Mouse (Mus musculus) liver, embryonic 12.5 days (tissue): ENCODE measurements around the gene Cd52. TPM values are rescaled to one million over a fixed set of nuclear protein-coding genes. Genes with fewer than 3 reads are reported as not detected.
A peak's percentile ranks its signal among the peaks of the same experiment; 100 is the strongest.

Experiments used
- ATAC-seq: fragments of 200-750 bp; cut with Nextera tagmentation; 2 replicates; pipeline ENCODE4 v1.8.0; 2017; ENCODE audit warnings: moderate number of reproducible peaks, mild to moderate bottlenecking, moderate library complexity
- H3K27ac ChIP-seq: fragments of 300-500 bp; sonication (generic); 2 replicates; pipeline ENCODE4 v1.5.1; 2016; ENCODE audit warnings: mild to moderate bottlenecking
- H3K27me3 ChIP-seq: fragments of 300-500 bp; sonication (generic); replicated peaks from 2 replicates; pipeline ENCODE4 v1.6.1; 2016; ENCODE audit warnings: mild to moderate bottlenecking, moderate library complexity
- H3K36me3 ChIP-seq: fragments of 300-500 bp; sonication (generic); 2 replicates; pipeline ENCODE4 v1.6.1; 2016; ENCODE audit warnings: mild to moderate bottlenecking, moderate library complexity
- H3K4me1 ChIP-seq: fragments of 300-500 bp; sonication (generic); 2 replicates; pipeline ENCODE4 v1.6.1; 2016
- H3K4me2 ChIP-seq: fragments of 300-500 bp; sonication (generic); 2 replicates; pipeline ENCODE4 v1.6.1; 2016; ENCODE audit warnings: mild to moderate bottlenecking, moderate library complexity
- H3K4me3 ChIP-seq: fragments of 300-500 bp; sonication (generic); 2 replicates; pipeline ENCODE4 v1.5.1; 2016; ENCODE audit warnings: mild to moderate bottlenecking, moderate library complexity
- H3K9ac ChIP-seq: fragments of 300-500 bp; sonication (generic); 2 replicates; pipeline ENCODE4 v1.6.1; 2016; ENCODE audit warnings: mild to moderate bottlenecking, moderate library complexity
- H3K9me3 ChIP-seq: fragments of 300-500 bp; sonication (generic); replicated peaks from 2 replicates; pipeline ENCODE4 v1.6.1; 2016; ENCODE audit warnings: mild to moderate bottlenecking, moderate library complexity
- WGBS: fragments of 180-500 bp; shearing (Covaris S2); methylation state at CpG from one replicate; pipeline ENCODE4 v1.1.7; 2016; ENCODE audit not compliant: insufficient replicate concordance; 5-methylcytosine and 5-hydroxymethylcytosine counted together
- polyA plus RNA-seq: library from polyadenylated mRNA; unstranded; fragments of >200 nt; fragmentation: Nextera tagmentation; extraction: Ambion mirVana; gene quantifications from 2 replicates; pipeline ENCODE4 v1.2.1, GENCODE M21; 2016

The Cd52 gene
- polyA plus RNA-seq, 1 experiment from 2014 or later, result 18.5 TPM

DNA sequence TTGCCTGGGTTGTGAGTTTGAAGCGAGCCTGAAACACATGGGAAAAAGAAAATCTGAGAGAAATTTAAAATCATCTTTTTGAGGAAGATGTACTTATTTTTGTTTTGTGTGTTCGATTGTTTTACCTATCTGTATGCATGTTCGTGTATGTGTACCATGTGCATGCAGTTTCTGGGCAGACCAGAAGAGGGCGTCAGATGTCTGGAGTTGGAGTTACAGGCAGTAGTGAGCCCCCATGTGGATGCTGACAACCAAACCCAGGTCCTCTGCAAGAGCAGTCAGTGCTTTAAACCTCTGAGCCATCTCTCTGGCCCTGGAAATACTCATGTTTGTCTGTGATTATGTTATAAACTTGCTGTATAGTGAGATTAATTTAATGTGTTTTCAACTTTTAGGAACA is 9.9 kb downstream of the Cd52 start:
- Histone ChIP-seq H3K36me3 (no peaks in the 10 kb centered on the region), H3K27me3 (peaks cover 25% of the 10 kb centered on the region), H3K4me2 (no peak overlapping the region), H3K9ac (no peak overlapping the region), H3K4me3 (no peak overlapping the region), H3K27ac (no peak overlapping the region), H3K4me1 (peaks cover 37% of the 10 kb centered on the region), H3K9me3 (0 out of 2 replicates have a peak, but pooled peaks cover 5% of the 10 kb centered on the region)
- 72% methylated on average over 4 of the region's 4 CpGs for whole genome bisulfite sequencing
- ATAC-seq, result no peak

DNA sequence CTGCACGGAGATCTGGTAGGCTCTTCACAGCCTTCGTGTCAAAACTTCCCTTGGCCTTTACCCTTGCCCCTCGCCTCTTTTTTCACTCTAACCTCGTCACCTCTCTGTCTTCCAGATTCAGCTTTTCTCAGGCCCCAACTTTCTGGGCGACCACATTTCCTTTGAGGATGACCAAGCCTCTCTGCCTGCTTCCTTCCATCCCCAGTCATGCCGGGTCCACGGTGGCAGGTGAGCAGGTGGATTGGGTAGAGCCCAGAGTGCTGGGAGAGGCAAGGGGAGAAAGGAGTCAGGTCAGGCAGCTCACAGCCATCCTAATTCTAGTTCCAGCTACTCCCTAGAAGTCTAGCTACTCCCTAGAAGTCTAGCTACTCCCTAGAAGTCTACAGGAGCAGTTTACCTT is 12.4 kb downstream of the Cd52 start:
- no peak for ATAC-seq
- no peak overlapping the region for H3K9ac ChIP-seq
- 22% methylated on average over 7 of the region's 7 CpGs for WGBS

DNA sequence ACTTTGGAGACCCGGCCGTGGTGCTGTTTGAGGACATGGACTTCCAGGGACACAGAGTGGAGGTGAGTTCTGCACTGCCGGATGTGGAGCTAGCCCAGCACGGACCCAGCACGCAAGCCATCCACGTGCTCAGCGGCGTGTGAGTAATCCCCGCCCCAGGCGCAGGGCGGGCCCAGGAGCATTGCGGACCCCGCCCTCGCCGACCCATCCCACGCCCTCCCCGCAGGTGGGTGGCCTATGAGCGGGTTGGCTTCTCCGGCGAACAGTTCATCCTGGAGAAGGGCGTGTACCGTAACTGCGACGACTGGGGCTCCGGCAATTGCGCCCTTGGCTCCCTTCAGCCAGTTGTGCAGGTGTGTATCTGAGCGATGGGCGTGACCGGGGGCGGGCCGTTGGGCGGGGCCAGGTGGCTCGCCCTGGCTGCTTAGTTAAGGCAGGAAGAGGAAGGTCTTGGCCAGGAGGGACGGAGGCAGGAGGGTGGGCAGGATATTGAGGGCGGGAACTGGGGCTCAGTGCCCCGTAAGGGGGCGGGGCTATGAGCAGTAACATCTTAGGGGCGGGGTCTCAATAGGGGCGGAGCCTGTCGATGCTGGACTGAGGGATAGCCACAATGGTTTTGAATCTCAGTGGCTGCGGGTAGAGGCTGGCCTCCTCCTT is 13.0 kb downstream of the Cd52 start:
- Histone ChIP-seq H3K4me2 (peak overlapping the region; percentile 71), H3K27ac (no peak overlapping the region), H3K9ac (peak overlapping the region; percentile 5; the same call in 1 of the 2 replicates), H3K27me3 (peaks cover 29% of the 10 kb centered on the region), H3K36me3 (no peaks in the 10 kb centered on the region), H3K4me3 (peak overlapping the region; percentile 44), H3K4me1 (peaks cover 20% of the 10 kb centered on the region), H3K9me3 (0 out of 2 replicates have a peak, but pooled peaks cover 5% of the 10 kb centered on the region)
- WGBS, result under 1% methylated on average over 41 of the region's 41 CpGs
- ATAC-seq, result peak; percentile 87

More for the DNA sequence above, 12.4 kb downstream of the Cd52 start:
- Histone ChIP-seq H3K4me1 (peaks cover 24% of the 10 kb centered on the region), H3K36me3 (no peaks in the 10 kb centered on the region), H3K27me3 (peaks cover 29% of the 10 kb centered on the region), H3K4me3 (peak overlapping the region; percentile 44), H3K27ac (no peak overlapping the region), H3K9me3 (0 out of 2 replicates have a peak, but pooled peaks cover 5% of the 10 kb centered on the region), H3K4me2 (peak overlapping the region; percentile 71)

GRCm38 (mm10) chr4:134080674-134081073 is 14.2 kb downstream of the Cd52 start:
- H3K4me3 ChIP-seq, result no peak overlapping the region
- no peaks in the 10 kb centered on the region for H3K36me3 ChIP-seq
- H3K9me3 ChIP-seq, result 0 out of 2 replicates have a peak, but pooled peaks cover 5% of the 10 kb centered on the region
- no peak overlapping the region for H3K27ac ChIP-seq
- no peak overlapping the region for H3K4me2 ChIP-seq
- WGBS, result 77% methylated on average over 4 of the region's 4 CpGs
- H3K4me1 ChIP-seq, result peaks cover 20% of the 10 kb centered on the region
- peaks cover 29% of the 10 kb centered on the region for H3K27me3 ChIP-seq
- ATAC-seq, result no peak
- no peak overlapping the region for H3K9ac ChIP-seq

DNA sequence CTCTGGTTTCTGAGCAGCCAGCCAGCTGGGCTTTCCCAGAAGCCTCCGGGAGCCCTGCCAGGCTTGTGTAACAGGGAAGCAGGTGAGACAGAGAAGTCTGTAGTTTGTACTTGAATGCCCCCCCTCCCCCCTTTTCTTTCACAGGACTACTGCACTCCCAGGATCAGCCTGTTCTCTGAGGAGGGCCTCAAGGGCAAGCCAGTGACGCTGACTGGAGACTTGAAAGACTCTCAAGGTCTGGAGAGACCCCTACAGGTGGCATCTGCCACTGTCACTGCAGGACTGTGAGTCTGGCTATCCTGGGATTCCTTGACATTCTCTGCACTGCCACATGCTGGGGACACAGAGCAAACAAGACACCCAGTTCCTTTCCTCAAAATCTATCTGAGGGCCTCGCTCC is 16.2 kb downstream of the Cd52 start:
- no peaks in the 10 kb centered on the region for H3K9me3 ChIP-seq
- H3K4me2 ChIP-seq, result no peak overlapping the region
- H3K4me3 ChIP-seq, result no peak overlapping the region
- H3K4me1 ChIP-seq, result peaks cover 20% of the 10 kb centered on the region
- no peaks in the 10 kb centered on the region for H3K36me3 ChIP-seq
- 21% methylated on average over 3 of the region's 3 CpGs for WGBS
- H3K27me3 ChIP-seq, result peaks cover 27% of the 10 kb centered on the region
- no peak for ATAC-seq
- H3K27ac ChIP-seq, result no peak overlapping the region
- H3K9ac ChIP-seq, result no peak overlapping the region

GRCm38 (mm10) chr4:134068793-134069580 is 25.9 kb downstream of the Cd52 start:
- no peaks in the 10 kb centered on the region for H3K36me3 ChIP-seq
- H3K4me1 ChIP-seq, result no peaks in the 10 kb centered on the region
- WGBS, result 64% methylated on average over 4 of the region's 4 CpGs
- H3K27ac ChIP-seq, result no peak overlapping the region
- H3K27me3 ChIP-seq, result peaks cover 42% of the 10 kb centered on the region
- no peak overlapping the region for H3K4me2 ChIP-seq
- no peak overlapping the region for H3K9ac ChIP-seq
- no peak overlapping the region for H3K4me3 ChIP-seq
- ATAC-seq, result no peak
- H3K9me3 ChIP-seq, result no peaks in the 10 kb centered on the region

- WGBS, result 61% methylated on average over 7 of the region's 7 CpGs
- H3K4me2 ChIP-seq, result no peak overlapping the region
- ATAC-seq, result no peak
- H3K4me3 ChIP-seq, result no peak overlapping the region
- H3K9ac ChIP-seq, result no peak overlapping the region
- H3K27ac ChIP-seq, result no peak overlapping the region
- H3K9me3 ChIP-seq, result no peaks in the 10 kb centered on the region
- H3K4me1 ChIP-seq, result peaks cover 1% of the 10 kb centered on the region
- H3K36me3 ChIP-seq, result no peaks in the 10 kb centered on the region
- peaks cover 49% of the 10 kb centered on the region for H3K27me3 ChIP-seq
These were observed 26.9 kb downstream of the Cd52 start for GRCm38 (mm10) chr4:134067833-134068544.

- no peak overlapping the region for H3K27ac ChIP-seq
- no peak overlapping the region for H3K4me2 ChIP-seq
These were observed 27.5 kb downstream of the Cd52 start for GRCm38 (mm10) chr4:134067383-134067782.

GRCm38 (mm10) chr4:134065431-134066004 is 29.4 kb downstream of the Cd52 start:
- H3K36me3 ChIP-seq, result no peaks in the 10 kb centered on the region
- H3K4me3 ChIP-seq, result no peak overlapping the region
- H3K9ac ChIP-seq, result no peak overlapping the region
- 30% methylated on average over 23 of the region's 23 CpGs for WGBS
- no peak overlapping the region for H3K4me2 ChIP-seq
- ATAC-seq, result no peak
- H3K9me3 ChIP-seq, result no peaks in the 10 kb centered on the region
- peaks cover 20% of the 10 kb centered on the region for H3K4me1 ChIP-seq
- H3K27me3 ChIP-seq, result peaks cover 54% of the 10 kb centered on the region
- no peak overlapping the region for H3K27ac ChIP-seq

More at GRCm38 (mm10) chr4:134067383-134067782, 27.5 kb downstream of the Cd52 start:
- H3K4me1 ChIP-seq, result peaks cover 7% of the 10 kb centered on the region
- H3K9ac ChIP-seq, result no peak overlapping the region
- WGBS, result 78% methylated on average over 8 of the region's 8 CpGs
- no peaks in the 10 kb centered on the region for H3K9me3 ChIP-seq
- no peak for ATAC-seq
- H3K27me3 ChIP-seq, result peaks cover 47% of the 10 kb centered on the region
- no peak overlapping the region for H3K4me3 ChIP-seq
- H3K36me3 ChIP-seq, result no peaks in the 10 kb centered on the region

- H3K36me3 ChIP-seq, result no peaks in the 10 kb centered on the region
- ATAC-seq, result 0 out of 2 replicates have a peak, but pooled peaks have one; percentile 6
- no peak overlapping the region for H3K4me3 ChIP-seq
- H3K27ac ChIP-seq, result no peak overlapping the region
- 36% methylated on average over 5 of the region's 8 CpGs for WGBS
- H3K9me3 ChIP-seq, result no peaks in the 10 kb centered on the region
- H3K9ac ChIP-seq, result no peak overlapping the region
- H3K4me1 ChIP-seq, result peaks cover 29% of the 10 kb centered on the region
- H3K27me3 ChIP-seq, result peaks cover 61% of the 10 kb centered on the region
- no peak overlapping the region; the same call in 1 of the 2 replicates for H3K4me2 ChIP-seq
These were observed 32.3 kb downstream of the Cd52 start for GRCm38 (mm10) chr4:134062561-134062960.

- peaks cover 55% of the 10 kb centered on the region for H3K27me3 ChIP-seq
- peak; percentile 38 for ATAC-seq
- peaks cover 29% of the 10 kb centered on the region for H3K4me1 ChIP-seq
- no peak overlapping the region for H3K27ac ChIP-seq
- no peak overlapping the region; the same call in 1 of the 2 replicates for H3K4me2 ChIP-seq
- no peaks in the 10 kb centered on the region for H3K36me3 ChIP-seq
- WGBS, result 31% methylated on average over 8 of the region's 8 CpGs
- H3K9me3 ChIP-seq, result no peaks in the 10 kb centered on the region
- no peak overlapping the region for H3K4me3 ChIP-seq
- H3K9ac ChIP-seq, result no peak overlapping the region
These were observed 32.9 kb downstream of the Cd52 start for GRCm38 (mm10) chr4:134061944-134062446.
